Mouse (Mus musculus): ENCODE results near the gene Adk.

DNA sequence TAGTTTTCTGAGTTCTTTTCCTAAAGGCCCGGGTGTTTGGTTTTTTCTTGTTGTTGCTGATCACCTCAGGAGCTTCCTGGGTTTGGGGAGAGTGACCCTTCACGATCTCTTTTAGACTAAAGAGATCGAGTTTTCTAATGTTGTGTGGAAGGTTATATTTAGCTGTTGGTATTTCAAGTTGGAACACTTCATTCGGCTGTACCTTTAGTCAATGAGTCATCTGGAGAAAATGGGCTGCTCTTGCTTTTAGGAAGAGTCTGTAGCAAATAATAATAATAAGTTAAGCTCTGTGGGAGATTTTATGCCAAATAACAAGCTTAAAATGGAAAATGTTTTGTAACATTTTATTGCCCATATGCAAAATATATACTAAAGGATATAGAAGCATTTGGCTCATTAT lies 97.9 kb downstream of the Adk start:
- TF ChIP-seq ZC3H11A (IDR thresholded peaks at IDR 0.05; ENCODE audit: borderline replicate concordance, low read depth, low read length), result no peak
- TF ChIP-seq ZNF384 (IDR thresholded peaks at IDR 0.05; ENCODE audit: low read depth, low read length), result no peak
